Mouse (Mus musculus): ENCODE data around the gene Tomm20.
"Not testable (repeated sequence)": the region's sequence is repeated elsewhere in the genome, so short reads cannot be mapped to it uniquely, and the experiment has no call there.

Tomm20 gene

DNA sequence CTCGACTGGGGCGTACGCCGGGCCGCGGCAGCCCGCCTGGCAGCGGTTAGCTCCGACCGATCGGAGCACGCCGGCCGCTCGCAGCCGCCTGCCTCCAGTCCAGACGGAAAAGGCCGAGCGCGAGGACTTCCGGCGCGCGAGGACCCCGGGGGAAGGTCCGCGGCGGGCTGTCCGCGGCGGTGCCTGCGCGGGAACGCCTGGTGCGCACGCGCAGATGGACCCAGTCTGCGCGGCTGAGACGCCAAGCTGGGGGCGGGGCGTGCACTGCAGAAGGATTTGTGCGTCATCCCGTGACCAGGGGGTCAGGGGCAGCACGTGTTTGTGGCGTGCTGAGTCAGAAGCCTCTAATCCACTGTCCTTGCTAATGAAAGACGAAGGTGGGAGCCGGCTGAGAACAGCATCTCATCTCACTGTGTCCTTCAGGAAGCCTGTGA is at the start of gene Tomm20:
Gene Tomm20 (minus strand): TSS at position 115 of the 434 bp plus-strand sequence.
- peak; percentile 91 to 96 for DNase-seq

DNA sequence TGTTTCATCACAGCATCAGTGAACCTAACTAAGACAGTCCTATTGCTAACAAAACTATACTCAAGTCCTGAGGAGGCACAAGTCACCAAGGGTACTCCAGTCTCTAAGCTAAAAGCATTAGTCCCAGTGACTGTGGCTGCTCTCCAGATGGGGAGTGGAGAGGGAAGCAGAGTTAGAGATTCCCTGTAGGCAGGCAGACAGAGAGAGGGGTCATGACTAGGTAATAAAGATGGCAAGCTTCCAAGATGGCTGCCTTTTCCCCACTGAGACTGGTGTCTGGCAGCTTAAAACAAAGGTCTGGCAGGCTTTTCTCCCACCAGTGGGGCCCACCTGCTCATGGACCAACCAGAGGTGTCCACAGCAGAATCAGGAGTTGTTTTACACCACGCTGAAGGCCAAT is 48.9 kb upstream of the Tomm20 start:
- no peak for DNase-seq

DNA sequence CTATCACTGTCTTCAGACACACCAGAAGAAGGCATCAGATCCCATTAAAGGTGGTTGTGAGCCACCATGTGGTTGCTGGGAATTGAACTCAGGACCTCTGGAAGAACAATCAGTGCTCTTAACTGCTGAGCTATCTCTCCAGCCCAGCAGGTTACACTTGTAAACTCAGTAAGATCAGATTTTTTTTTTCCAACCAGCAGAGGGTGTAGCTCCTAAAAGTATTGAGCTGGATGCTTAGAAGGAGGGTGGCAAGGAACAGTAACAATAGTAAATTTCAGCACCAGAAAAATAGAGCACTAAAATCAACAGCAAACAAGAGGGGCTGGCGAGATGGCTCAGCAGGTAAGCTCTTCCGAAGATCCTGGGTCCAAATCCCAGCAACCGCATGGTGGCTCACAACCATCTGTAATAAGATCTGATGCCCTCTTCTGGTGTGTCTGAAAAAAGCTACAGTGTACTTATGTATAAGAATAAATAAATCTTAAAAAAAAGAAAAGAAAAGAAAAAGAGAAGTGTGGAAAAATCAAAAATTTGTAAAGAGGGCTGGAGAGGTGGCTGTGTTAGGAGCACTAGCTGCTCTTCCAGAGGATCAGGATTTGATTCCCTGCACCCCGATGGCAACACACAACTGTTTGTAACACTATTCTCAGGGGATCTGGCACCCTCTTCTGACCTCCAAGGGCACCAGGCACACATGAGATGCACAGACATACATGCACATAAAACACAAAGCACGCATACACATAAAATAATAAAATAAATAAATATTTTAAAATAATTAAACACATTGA is 43.9 kb upstream of the Tomm20 start:
- no peak for DNase-seq

DNA sequence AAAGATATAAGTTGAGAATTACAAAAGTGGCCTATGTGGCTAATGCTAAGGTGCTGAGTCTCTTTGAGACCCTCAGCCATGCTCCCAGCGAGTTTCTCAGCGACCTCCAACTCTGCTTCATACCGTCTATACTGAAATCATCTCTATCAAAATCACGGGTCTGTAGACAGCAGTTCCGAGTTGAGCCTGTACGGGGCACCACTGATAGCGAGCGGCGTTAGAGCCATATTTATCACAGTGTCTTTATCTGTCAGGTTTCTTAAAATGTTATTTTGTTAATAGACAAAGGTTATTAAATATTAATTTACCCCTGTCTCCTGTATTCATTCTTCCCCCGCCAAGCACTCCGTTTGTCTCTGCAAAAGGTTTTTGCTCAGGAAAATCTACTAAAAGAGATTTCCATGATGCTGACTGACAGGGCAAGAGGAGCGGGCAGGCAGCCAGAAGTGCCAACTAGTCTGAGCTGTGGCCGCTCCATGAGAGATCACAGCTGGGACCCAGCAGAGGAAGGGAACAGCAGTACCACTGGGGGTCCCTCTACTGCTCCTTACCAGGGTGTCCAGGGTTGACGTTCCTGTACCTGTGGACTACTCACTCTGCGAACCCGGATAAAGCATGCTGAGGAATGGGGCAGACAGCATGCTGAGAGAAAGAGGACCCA is 42.8 kb upstream of the Tomm20 start:
- no peak for DNase-seq

DNA sequence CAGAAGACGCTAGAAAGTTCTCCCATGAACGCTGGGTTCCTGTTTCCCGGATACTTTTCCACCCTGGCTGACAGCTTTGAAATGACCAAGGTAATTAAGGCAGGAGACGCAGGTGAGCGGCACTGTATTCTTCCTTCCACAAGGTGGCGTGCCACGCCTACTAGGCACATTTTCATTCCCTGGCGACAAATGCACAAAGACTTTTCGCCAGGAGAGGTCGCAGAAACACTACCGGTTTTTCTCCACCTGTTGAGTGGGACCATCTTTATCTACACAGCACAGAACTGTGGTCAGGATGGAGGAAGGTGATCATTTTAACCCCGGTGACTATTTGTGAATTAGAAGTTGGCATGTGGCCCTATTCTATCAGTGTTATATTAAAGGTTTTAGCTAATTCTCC is 40.9 kb upstream of the Tomm20 start:
- DNase-seq = peak; percentile 35 to 69

DNA sequence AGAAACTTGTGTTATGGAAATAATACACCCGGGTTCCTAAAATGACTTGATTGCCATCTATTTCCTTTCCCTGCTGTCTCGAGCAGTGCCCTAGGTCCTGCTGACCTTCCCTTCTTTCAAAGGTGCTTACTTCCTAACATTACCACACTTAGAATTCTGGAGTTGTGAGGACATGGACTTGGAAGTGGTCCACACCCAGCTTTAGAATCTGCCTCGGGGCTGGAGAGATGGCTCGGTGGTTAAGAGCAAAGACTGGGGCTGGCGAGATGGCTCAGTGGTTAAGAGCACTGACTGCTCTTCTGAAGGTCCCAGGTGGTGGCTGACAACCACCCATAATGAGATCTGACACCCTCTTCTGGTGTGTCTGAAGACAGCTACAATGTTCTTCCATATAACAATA is 34.4 kb upstream of the Tomm20 start:
- DNase-seq = no peak

DNA sequence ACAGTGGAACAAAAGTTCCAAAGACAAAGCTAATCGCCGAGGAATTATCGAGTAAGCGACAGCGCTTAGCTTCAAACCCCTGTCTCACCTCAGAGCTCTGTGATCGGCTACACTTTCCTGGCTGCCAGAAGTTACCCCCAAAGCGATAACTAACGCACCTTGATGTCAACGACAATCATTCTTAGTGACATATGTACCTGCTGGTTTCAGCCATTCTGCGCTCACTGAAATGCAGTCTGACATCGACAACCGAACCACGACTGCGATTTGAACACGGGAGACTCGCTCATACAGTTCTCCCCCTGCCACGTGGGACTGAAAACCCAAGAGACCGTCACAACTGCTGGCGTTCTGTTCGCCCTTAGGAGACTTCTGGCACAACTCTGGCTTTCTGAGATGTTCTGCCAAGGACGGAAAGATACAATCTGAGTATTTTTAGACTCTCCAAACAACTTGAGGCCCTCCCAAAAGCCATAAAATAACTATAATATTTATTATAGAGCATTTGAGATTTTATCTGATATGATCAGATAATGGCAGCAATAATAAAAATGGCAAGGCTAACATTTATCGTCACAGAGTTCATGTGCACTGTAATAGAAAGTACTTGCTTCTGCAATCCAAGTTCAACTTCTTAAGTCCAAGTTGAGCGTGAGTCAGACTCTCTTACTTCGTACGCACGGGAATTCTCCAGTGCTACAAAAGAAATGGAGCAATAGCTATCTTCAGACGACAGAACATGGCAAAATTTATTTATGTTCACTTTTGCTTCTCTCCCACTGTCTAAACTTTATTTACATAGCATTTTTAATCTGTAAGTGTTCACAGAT is 33.7 kb upstream of the Tomm20 start:
- DNase-seq = no peak

DNA sequence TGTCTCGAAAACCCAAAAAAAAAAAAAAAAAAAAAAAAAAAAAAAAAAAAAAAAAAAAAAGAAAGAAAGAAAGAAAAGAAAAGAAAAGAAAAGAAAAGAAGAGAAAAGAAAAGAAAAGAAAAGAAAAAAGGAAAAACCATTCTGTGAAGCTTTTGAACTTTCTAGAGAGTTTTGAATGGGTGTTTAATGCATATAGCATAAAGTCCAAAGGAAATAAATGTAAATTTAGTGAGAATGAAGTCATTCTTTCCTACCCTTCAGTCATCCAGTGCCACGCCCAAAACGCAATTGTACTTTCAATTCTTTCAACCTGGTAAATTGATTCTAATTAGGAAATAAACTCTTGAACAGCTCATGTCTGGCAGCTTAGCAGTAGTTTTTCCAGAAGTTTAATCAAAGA is 32.9 kb upstream of the Tomm20 start:
- not testable (repeated sequence) for DNase-seq

DNA sequence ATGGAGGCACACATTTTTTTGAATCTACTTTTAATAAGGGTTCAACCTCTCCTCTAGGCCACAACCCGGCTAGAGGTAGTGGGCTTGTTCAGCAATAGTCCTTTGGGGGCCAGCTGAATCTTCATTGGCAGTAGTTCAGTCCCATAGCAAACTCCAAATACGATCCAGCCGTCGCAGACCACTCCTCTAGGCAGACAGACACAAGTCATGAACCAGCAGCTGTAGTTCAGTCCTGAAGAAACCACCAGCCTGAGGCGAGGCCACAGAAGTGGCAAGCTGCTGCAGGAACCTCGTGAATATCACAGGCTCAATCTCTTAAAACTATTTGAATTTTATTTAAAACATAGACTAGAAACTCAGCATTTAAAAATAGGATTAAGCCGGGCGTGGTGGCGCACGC is 32.4 kb upstream of the Tomm20 start:
- no peak for DNase-seq

DNA sequence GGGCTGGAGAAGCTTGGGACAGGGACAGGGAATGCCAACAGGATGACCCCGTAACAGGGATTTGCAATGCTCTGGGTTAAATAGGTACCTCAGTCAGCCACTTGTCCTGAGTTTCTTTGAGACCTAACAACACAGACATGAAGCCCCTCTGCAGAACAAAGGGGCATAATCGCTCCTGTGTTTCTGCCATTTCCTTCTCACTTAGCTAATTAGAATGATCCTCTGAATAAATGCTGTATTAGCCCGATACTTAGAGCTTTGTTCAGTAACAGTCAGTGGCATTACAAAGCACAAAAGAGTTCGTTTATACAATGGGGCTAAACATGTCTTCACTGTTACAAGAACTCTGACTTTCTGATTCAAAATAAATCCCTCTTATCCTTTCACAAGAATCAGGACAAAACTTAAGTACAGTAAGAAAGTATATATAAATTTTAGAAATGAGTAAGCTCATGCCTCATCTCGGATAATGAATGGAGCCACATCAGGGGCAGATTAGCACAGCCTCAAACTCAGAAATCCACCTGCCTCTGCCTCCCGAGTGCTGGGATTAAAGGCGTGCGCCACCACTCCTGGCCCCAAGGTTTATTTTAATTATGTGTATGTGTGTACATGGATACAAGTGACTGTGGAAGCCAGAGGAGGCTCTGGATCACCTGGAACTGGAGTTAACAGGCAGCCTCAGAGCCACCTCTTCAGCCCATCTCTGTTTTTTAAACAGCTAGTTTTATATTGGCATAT is 31.1 kb upstream of the Tomm20 start:
- no peak for DNase-seq

DNA sequence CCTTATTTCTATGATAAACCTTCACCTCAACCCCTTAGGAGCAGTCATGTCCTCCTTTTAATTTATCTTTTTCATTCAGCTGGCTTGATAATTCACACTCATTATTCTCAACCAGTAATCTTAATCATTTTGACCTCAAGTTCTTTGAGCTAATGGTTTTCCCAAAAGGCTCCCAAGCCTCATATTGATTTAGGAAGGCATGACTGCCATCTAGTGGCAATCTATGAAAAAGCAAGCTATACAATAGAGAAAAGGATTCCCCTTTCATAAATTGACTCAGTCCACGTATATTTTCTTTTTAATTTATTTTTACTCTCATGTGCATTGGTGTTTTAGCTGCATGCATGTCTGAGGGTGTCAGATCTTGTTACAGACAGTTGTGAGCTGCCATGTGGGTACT is 30.1 kb upstream of the Tomm20 start:
- DNase-seq = no peak

DNA sequence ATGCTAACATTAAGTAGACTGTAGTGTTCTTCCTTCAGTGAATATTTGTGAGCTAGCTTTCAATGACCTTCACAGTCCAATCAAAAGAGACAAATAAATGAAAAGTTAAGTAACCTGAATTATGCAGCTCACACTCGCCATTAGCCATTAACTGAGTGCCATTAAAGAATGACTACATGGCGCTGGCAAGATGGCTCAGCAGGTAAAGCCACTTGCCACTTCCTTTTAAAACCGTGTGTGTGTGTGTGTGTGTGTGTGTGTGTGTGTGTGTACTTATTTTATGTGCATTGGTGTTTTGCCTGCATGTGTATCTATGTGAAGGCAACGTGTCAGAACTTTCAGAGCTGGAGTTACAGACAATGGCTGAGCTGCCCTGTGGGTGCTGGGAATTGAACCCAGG is 28.9 kb upstream of the Tomm20 start:
- no peak for DNase-seq

DNA sequence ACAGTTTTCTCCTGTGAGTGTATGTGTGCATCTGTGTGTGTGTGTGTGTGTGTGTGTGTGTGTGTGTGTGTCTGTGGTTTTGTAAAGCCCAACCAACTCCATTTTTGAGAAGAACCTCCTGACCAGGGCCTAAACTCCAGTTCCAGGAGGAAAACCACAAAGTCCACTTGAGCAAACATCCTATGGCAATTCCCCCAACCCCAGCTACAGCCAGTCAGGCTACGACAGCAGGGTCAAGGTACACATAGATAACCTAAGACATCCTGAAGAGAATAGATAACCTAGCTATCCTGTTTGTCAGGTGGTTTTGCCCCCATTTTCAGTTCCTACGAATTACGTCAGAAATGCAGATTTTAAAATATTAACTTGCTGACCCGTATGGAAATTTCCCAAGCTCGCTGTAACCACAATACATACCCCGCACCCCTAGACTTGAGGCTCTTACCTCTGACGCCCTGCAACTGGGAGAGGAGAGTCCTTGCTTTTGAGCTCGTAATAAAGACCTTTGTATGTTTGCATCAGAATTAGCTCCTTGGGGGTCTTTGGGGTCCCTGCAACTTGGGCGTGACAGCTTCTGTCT is 28.1 kb upstream of the Tomm20 start:
- no peak for DNase-seq

DNA sequence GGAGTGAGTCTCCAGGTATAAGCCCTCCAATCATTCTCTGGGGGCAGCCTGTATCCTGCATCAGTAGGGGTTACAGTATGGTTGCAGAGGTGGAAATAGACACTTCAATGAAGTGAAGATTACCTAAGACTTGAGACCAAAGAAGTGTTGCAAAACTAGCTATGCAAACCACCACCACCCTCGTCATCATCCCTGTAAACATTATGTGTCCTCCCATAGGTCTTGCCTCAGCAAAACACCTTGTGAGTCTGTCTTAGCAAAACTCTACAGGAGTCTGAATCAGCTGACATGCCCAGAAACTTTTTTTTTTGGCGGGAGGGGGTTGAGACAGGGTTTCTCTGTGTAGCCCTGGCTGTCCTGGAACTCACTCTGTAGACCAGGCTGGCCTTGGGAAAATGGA is 27.0 kb upstream of the Tomm20 start:
- no peak for DNase-seq

DNA sequence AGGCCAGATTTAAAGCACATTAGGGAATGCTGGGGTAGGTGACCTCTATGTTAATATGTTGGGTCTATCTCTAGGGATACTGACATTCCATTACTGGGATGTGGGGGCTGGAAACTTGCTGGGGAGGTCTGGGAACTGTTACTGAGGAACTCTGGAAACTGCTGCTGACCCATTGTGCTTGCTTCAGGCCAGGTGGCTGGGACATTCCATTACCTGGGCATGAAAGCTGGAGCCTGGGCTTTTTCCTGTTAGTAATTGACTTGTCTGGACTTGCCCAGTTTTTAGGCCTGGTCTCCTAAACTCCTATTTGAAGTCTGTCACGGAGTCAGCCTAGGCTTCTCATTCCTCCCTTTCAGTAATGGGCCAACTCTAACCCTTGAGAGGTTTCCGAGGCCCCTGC is 26.5 kb upstream of the Tomm20 start:
- no peak for DNase-seq

DNA sequence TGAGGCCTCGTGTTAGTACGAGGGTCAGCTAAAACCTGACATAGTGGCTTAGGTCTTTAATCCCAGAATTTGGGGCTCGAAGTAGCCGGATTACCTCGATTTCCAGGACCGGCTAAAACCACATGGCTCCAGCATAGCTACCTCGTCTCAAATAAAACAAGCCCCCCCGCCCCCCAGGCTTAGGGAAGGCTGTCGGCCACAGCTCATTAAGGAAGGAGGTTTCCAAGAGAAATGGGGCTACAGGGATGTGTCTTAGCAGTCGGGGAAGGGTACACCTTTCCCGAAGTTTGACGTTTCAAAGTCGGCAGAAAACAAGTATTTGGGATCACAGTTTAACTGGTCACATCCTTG is 25.6 kb upstream of the Tomm20 start:
- no peak for DNase-seq

DNA sequence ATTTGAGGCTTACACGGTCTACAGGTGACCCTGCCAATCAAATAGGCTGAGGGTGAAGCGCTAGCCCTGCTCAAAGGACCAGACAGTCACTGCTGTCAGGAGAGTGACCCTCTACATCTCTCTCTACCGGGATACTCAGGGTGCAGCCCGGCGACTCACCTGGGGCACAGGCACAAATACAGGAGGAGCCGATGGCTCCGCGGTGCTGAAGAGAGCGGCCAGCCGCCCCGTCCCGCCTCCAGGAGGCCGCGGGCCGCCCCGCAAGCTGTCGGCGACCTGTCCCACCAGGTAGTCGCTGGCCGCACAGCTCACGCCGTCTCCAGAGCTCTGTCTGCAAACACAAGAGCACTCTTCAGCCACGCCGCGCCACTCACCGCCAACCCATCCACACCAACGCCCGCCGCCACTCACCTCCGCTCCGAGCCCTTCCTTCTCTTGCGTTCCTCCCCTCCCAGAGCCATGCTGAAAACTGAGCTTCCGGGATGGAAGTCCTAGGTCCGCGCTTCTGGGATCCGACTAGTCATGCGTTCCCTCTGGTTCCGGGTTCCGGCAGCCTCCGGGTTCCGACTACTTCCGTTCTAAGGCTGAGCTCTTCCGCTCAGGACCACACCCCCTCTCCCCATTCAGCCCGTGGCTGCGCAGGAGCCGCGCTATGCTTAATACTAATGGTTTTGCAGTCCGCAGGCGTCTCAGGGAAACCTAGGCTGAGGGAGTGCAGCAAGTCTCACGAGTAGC is 25.1 kb upstream of the Tomm20 start, which contains the start of gene Rbm34:
Gene Rbm34 (minus strand): TSS at position 493 of the 735 bp plus-strand sequence.
- peak; percentile 81 to 91 for DNase-seq

DNA sequence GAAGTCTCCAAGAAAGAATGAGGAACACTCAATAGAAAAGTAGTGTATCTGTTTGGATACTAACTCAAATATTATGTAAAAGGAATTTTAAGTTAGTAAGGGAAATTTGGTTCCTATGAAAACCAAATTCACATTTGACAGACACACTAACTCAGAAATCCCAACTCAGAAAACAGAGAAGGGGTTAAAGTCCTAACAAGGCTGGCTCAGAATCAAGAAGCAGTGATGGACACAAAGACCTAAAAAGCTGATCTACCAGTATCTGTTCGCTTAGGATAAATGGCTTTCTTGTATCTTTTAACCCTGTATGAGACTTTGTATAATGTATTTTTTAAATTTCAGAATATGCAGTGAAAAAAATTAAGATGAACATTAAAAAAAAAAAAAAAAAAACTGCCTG is 23.9 kb upstream of the Tomm20 start:
- DNase-seq = no peak

DNA sequence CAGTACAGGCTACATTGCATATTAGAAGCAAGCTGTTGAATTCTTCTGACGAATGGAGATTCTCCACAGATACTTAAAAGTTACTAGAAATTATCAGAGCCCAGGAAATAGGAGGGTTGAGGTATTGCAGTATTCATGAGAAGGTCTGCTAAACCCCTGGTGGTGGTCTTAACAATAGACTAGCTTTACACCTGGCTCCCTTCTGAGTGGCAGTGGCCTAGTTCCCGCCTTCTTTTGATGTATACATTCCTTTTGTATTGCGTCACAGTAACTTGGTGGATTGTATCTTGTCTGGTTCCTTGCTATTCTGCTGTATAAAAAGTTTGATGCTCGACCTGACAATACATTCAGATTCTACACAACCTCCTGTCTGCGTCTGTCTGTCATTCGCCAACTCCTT is 22.5 kb upstream of the Tomm20 start:
- no peak for DNase-seq

DNA sequence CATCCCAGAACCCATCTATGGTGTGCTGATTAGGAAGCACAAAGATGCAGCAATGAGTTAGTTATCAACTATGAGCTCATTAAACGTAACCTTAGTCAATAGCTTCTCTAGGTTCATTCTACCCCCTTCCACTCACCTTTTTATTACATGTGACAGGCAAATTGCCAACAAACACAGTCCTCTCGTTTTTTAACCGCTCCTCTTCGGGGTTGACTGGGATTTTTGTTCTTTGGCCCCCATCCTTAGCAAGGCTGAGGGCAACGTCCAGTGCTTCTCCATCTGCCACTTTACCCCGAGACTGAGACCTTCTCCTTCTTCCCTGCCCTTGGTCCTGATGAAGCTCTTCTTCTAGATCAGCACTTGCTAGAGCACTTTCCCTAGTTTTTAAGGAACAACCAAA is 19.6 kb upstream of the Tomm20 start:
- no peak for DNase-seq

DNA sequence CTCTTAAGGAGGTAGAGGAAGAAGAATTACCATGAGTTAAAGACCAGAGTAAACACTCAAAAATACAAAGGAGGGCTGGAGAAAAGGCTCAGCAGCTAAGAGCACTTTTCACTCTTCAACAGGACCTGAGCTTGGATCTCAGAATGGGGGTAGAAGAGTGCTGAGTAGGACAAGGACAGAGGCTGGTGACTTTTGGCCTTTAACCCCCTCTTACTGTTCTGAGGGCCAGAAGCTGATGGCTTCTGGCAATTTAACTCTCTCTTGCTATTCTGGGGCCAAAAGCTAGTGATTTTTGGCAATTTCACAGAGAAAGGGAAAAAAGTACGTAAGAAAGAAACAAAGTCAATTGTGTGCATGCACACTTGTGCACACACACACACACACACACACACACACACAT is 17.2 kb upstream of the Tomm20 start:
- no peak for DNase-seq

DNA sequence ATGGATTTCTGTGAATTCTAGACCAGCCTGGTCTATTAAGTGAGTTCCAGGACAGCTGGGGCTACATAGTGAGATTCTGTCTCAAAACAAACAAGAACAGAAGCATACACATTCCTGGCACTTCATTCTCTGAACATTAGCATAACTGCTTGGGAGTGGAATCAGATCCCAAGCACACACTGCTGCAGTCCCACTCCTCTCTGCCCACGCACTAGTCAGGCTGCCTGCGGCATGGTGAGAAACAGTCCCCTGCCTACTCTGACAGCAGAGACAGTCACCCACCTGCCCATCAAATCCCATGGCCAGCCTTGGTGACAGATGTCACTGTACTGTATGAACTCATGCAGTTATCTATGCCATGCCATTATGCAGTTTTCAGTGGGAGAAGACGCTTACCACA is 15.9 kb upstream of the Tomm20 start:
- DNase-seq = no peak

Data from spleen, adult 18-20 months (tissue).